Mouse (Mus musculus) kidney, adult 2 months (tissue): ENCODE measurements at regions not wholly inside any gene's neighbourhood (a gene's known extent, or its start where the extent isn't known, plus 50 kb on each side); places are given as distances from the start of the nearest gene placed in this dataset.
A peak's percentile ranks its signal among the peaks of the same experiment; 100 is the strongest.

Source experiments
- DNase-seq: peaks from one replicate; pipeline ENCODE4 v3.0.0; 2021
- H3K27ac ChIP-seq: fragments of 200-500 bp; 2 replicates; pipeline ENCODE4 v1.5.1; 2012; ENCODE audit warnings: low read depth, low read length, control low read depth, inconsistent platforms; ENCODE audit not compliant: insufficient read depth
- H3K27me3 ChIP-seq: fragments of 200-500 bp; replicated peaks from 2 replicates; pipeline ENCODE4 v1.6.1; 2012; ENCODE audit warnings: mild to moderate bottlenecking, moderate library complexity, low read length, inconsistent platforms; ENCODE audit not compliant: control insufficient read depth, insufficient read depth
- H3K36me3 ChIP-seq: fragments of 200-500 bp; 2 replicates; pipeline ENCODE4 v1.6.1; 2012; ENCODE audit warnings: mild to moderate bottlenecking, moderate library complexity, low read length, inconsistent platforms; ENCODE audit not compliant: control insufficient read depth, insufficient read depth
- H3K4me1 ChIP-seq: fragments of 200-500 bp; 2 replicates; pipeline ENCODE4 v1.6.1; 2011; ENCODE audit warnings: low read length; ENCODE audit not compliant: control insufficient read depth, insufficient read depth
- H3K4me3 ChIP-seq: fragments of 200-500 bp; 2 replicates; pipeline ENCODE4 v1.5.1; 2011; ENCODE audit warnings: mild to moderate bottlenecking, low read depth, low read length, control low read depth; ENCODE audit not compliant: insufficient read depth
- CTCF ChIP-seq: fragments of 200-500 bp; conservative IDR thresholded peaks from 2 replicates; pipeline ENCODE4 v1.5.1; 2011; ENCODE audit warnings: low read depth, mild to moderate bottlenecking, control low read depth, low read length, moderate library complexity, mixed read lengths; ENCODE audit not compliant: insufficient read depth, insufficient read length
- POLR2A ChIP-seq: fragments of 200-500 bp; IDR thresholded peaks from one replicate; pipeline ENCODE4 v1.6.1; 2011; ENCODE audit warnings: low read depth, low read length, control low read depth
- WGBS: fragments of 180-500 bp; shearing (Covaris S2); methylation state at CpG from one replicate; pipeline ENCODE4 v1.1.7; 2018; 5-methylcytosine and 5-hydroxymethylcytosine counted together

DNA sequence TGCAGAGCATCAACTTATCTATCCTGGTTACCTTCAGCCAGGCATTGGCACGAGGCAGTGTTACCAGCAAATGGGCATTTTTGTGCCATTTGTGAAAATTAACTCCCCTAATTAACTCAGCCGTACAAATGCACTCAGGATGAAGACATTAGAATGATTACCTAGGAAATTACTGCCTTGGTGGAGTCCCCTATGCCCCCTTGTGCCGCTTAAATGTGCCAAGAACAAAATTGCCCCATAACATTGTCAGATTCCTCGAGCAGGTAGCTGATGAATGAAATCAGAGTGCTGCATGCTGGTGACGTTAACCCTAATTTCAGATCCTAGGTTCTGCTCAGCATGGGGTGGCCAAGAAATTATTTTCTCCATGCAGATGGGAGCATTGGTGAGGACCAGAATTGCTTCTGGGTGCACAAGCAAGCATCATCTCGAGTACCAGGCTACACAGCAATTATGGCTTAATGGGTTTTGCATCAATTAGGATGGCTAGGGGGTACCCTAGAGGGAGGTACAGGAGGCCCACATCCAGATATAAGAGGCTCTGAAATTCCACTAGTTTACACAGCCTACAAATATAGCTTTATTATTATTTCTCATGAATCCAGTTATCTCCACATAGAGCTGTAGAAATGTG is 577.0 kb upstream of the Camk1g start:
- peak; percentile 2 for DNase-seq
- H3K4me1 ChIP-seq, result no peaks in the 10 kb centered on the region
- 67% methylated on average over 6 of the region's 6 CpGs for WGBS
- no peak for TF ChIP-seq CTCF
- TF ChIP-seq POLR2A, result no peak
- H3K4me3 ChIP-seq, result no peak overlapping the region
- no peaks in the 10 kb centered on the region for H3K27me3 ChIP-seq
- H3K36me3 ChIP-seq, result no peaks in the 10 kb centered on the region
- H3K27ac ChIP-seq, result no peak overlapping the region

- DNase-seq, result no peak
- Histone ChIP-seq H3K36me3 (no peaks in the 10 kb centered on the region), H3K4me3 (no peak overlapping the region), H3K4me1 (no peaks in the 10 kb centered on the region), H3K27me3 (no peaks in the 10 kb centered on the region), H3K27ac (no peak overlapping the region)
- no peak for TF ChIP-seq POLR2A
- TF ChIP-seq CTCF, result no peak
- WGBS, result 92% methylated on average over 2 of the region's 2 CpGs
Measured at GRCm38 (mm10) chr1:193935969-193936368, 565.9 kb upstream of the Camk1g start.

DNA sequence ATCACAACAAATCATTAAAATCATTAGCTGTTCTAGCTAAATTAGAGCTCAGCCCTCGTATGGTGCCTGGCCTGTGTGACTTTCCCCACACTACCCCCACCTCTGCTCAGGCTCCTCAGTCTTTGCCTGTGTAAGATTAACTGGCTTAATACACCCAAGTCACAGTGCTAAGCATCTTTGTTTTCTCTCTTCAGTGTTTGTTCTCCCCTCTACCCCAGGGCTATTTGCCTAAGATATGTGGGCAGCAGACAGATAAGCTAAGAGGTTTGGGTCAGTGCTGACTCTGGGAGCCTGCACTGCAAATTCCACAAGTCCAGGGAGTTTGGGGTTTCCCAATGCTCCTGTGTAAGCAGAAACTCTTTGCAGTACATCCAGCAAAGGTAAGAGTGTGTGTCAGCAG is 564.2 kb upstream of the Camk1g start:
- no peaks in the 10 kb centered on the region for H3K27me3 ChIP-seq
- no peak overlapping the region for H3K27ac ChIP-seq
- no peaks in the 10 kb centered on the region for H3K4me1 ChIP-seq
- TF ChIP-seq CTCF (no peak), POLR2A (no peak)
- no peak for DNase-seq
- no peak overlapping the region for H3K4me3 ChIP-seq
- H3K36me3 ChIP-seq, result no peaks in the 10 kb centered on the region
- WGBS, result 42% methylated on average over 1 of the region's 1 CpGs

DNA sequence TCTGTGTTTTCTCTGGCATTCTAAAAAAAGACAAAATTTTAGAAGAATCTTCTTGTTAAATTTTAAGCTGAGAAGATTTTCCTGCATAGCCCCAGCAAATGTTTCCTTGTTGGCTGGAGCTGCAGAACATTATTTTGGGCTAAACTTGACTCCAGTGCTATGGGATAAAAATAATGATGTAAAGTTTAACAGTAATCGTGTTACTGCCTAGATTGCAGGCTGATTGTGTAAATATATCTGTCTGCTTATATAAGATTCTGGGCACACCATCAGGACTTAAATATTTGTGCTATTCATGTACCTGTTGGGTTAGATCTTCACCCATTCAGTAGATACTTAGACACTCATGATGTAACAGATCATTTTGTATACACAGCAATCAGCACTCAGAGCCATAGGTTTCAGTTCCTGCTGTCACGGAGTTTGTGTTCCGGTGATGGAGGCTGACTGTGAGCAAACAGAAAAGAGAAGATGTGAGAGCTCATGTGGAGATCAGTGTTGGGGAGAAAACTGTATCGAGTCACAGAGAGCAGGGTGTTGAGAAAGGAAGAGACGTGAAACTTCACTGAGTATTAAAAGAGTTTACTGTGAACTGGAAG is 561.1 kb upstream of the Camk1g start:
- DNase-seq, result no peak
- Histone ChIP-seq H3K27me3 (no peaks in the 10 kb centered on the region), H3K36me3 (no peaks in the 10 kb centered on the region), H3K4me3 (no peak overlapping the region), H3K4me1 (no peaks in the 10 kb centered on the region), H3K27ac (no peak overlapping the region)
- 81% methylated on average over 5 of the region's 5 CpGs for WGBS
- TF ChIP-seq CTCF, result no peak
- TF ChIP-seq POLR2A, result no peak

DNA sequence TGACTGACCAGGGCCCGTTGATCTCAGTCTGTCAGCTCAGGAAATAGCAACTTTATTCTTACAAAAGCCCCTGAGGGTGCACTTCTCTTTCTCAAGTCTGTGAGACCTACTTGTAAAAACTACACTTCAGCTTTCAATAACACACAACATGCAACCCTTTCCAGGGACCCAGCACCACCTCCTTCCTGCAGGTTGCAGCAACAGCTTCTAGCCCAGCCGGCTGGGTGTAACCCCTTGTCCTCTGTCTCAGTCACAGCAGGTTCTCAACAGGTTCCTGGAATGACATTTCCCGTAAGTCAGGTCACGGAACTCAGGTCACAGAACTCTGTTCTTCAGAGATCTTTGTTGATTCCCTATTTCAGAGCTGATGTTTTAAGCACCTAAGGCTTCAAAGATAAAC is 558.5 kb upstream of the Camk1g start:
- no peak overlapping the region for H3K4me3 ChIP-seq
- H3K27ac ChIP-seq, result no peak overlapping the region
- 65% methylated on average over 4 of the region's 4 CpGs for WGBS
- H3K27me3 ChIP-seq, result no peaks in the 10 kb centered on the region
- peak; percentile 13 for DNase-seq
- H3K36me3 ChIP-seq, result no peaks in the 10 kb centered on the region
- H3K4me1 ChIP-seq, result no peaks in the 10 kb centered on the region
- TF ChIP-seq POLR2A (no peak), CTCF (no peak)

DNA sequence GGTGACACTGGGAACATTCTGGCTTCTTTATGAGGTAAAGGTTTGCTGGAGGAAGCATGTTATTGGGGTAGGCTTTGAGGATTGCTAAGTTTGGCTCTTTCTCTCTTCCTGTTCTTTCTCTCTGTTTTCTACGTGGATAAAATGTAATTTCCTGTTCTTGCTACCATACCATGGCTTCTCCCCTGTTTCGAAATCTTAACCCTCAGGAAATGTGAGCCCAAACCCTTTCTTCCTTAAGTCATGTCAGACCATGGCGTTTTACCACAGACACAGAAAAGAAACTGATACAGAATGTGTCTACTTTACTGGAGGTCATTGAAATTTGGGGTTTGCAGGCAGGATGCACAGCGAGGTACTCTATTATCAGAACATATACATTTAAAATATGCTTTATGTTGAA is 552.7 kb upstream of the Camk1g start:
- Histone ChIP-seq H3K36me3 (no peaks in the 10 kb centered on the region), H3K4me1 (no peaks in the 10 kb centered on the region), H3K27ac (no peak overlapping the region), H3K27me3 (no peaks in the 10 kb centered on the region), H3K4me3 (no peak overlapping the region)
- 72% methylated on average over 4 of the region's 4 CpGs for WGBS
- DNase-seq, result no peak
- TF ChIP-seq CTCF (no peak), POLR2A (no peak)

DNA sequence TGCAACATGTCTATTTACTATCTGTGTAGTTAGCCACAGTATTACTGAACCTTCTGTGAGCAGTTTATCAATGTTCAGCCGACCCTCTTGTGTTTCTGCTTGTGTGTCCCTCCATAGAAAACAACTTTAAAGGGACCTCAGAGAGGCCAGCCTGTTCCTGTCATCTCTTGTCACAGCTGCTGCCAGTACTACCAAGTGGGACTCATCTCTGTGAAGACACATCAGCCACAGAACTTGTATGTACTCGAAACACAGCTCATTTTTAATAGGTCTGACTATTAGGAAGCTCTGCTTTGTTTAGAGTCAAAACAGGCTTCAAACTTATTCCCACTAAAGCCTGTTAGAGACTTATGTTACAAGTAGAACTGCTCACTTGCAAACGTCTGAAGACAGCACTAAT is 549.1 kb upstream of the Camk1g start:
- Histone ChIP-seq H3K27me3 (no peaks in the 10 kb centered on the region), H3K4me3 (no peak overlapping the region), H3K4me1 (no peaks in the 10 kb centered on the region), H3K36me3 (no peaks in the 10 kb centered on the region), H3K27ac (no peak overlapping the region)
- WGBS, result 45% methylated on average over 3 of the region's 3 CpGs
- DNase-seq, result no peak
- TF ChIP-seq CTCF (no peak), POLR2A (no peak)
